Mouse (Mus musculus) cerebral cortex, adult 2 months (tissue): ENCODE data around the gene Epb41l4b.

Experiments used
- WGBS: fragments of 180-500 bp; shearing (Covaris S2); methylation state at CpG from one replicate; pipeline ENCODE4 v1.1.7; 2018; 5-methylcytosine and 5-hydroxymethylcytosine counted together

The Epb41l4b gene

GRCm38 (mm10) chr4:57153068-57153835 lies 10.0 kb upstream of the Epb41l4b start:
- WGBS, result 29% methylated on average over 9 of the region's 9 CpGs

- 76% methylated on average over 3 of the region's 3 CpGs for WGBS
Observed at GRCm38 (mm10) chr4:57148182-57148581, 4.9 kb upstream of the Epb41l4b start.

- WGBS, result 2% methylated on average over 28 of the region's 43 CpGs
Observed at GRCm38 (mm10) chr4:57142374-57143025, 737 bp downstream of the Epb41l4b start.

- WGBS, result 14% methylated on average over 26 of the region's 26 CpGs
Observed at GRCm38 (mm10) chr4:57141908-57142361, 1.3 kb downstream of the Epb41l4b start.

GRCm38 (mm10) chr4:57140992-57141717 lies 2.1 kb downstream of the Epb41l4b start:
- 37% methylated on average over 15 of the region's 15 CpGs for WGBS

GRCm38 (mm10) chr4:57140200-57140799 lies 2.9 kb downstream of the Epb41l4b start:
- 66% methylated on average over 4 of the region's 4 CpGs for WGBS

- 32% methylated on average over 10 of the region's 10 CpGs for WGBS
Observed at GRCm38 (mm10) chr4:57139433-57139832, 3.8 kb downstream of the Epb41l4b start.

- WGBS, result 84% methylated on average over 6 of the region's 6 CpGs
Observed at GRCm38 (mm10) chr4:57138093-57138440, 5.2 kb downstream of the Epb41l4b start.

GRCm38 (mm10) chr4:57137371-57138092 lies 5.7 kb downstream of the Epb41l4b start:
- WGBS, result 78% methylated on average over 8 of the region's 8 CpGs

- WGBS, result 87% methylated on average over 1 of the region's 1 CpGs
Observed at GRCm38 (mm10) chr4:57135431-57135830, 7.8 kb downstream of the Epb41l4b start.

GRCm38 (mm10) chr4:57134554-57134953 lies 8.7 kb downstream of the Epb41l4b start:
- WGBS, result 58% methylated on average over 4 of the region's 4 CpGs

GRCm38 (mm10) chr4:57131839-57132238 lies 11.4 kb downstream of the Epb41l4b start:
- 64% methylated on average over 10 of the region's 10 CpGs for WGBS

GRCm38 (mm10) chr4:57129718-57130515 lies 13.3 kb downstream of the Epb41l4b start:
- WGBS, result 54% methylated on average over 11 of the region's 11 CpGs

GRCm38 (mm10) chr4:57123003-57123402 lies 20.2 kb downstream of the Epb41l4b start:
- WGBS, result 70% methylated on average over 11 of the region's 11 CpGs

GRCm38 (mm10) chr4:57122166-57122565 lies 21.1 kb downstream of the Epb41l4b start:
- 93% methylated on average over 3 of the region's 3 CpGs for WGBS

- WGBS, result 48% methylated on average over 2 of the region's 2 CpGs
Observed at GRCm38 (mm10) chr4:57120563-57120962, 22.7 kb downstream of the Epb41l4b start.

GRCm38 (mm10) chr4:57119976-57120375 lies 23.3 kb downstream of the Epb41l4b start:
- 93% methylated on average over 6 of the region's 6 CpGs for whole genome bisulfite sequencing

- 83% methylated on average over 3 of the region's 3 CpGs for WGBS
Observed at GRCm38 (mm10) chr4:57118883-57119282, 24.4 kb downstream of the Epb41l4b start.

- WGBS, result 92% methylated on average over 6 of the region's 6 CpGs
Observed at GRCm38 (mm10) chr4:57116278-57116677, 27.0 kb downstream of the Epb41l4b start.
